In genomic region chr7:112389611-112390251, GRCm38 (mm10) we compare ENCODE assay signal across 9 mouse cellular contexts. TPM values are rescaled to one million over a fixed set of nuclear protein-coding genes. Genes with fewer than 3 reads are reported as not detected.
DNase-seq lines count a peak whose midpoint lies in the region; ATAC-seq and TF ChIP-seq lines count a peak whose summit lies in the region.
"Had no signal": no experiment of that assay in that cellular context is flagged by ENCODE, and none has a peak within 500 bp of the region (broad histone marks: within the 10 kb centered on the region; RNA-seq: fewer than 3 reads in every experiment).

No protein-coding gene starts in this region.

- H3ac ChIP-seq in myocyte (ENCODE audit: control insufficient read depth, insufficient read length), result no peak overlapping the region

- DNase-seq in hindbrain, embryonic 10.5 days (ENCODE audit: low spot score), result no peak
- no peak for DNase-seq in hindbrain, embryonic 11.5 days (ENCODE audit: low spot score)
- peak; percentile 76 for DNase-seq in embryonic facial prominence, embryonic 14.5 days (ENCODE audit: low spot score)
- no peak for DNase-seq in gastrocnemius, postnatal 10 days
- no peak for DNase-seq in heart, postnatal 4 days
- DNase-seq: kidney, adult 11 months had no signal

- H3K27ac ChIP-seq in hindbrain, embryonic 10.5 days, result peak overlapping the region; percentile 62
- no peak overlapping the region for H3K27ac ChIP-seq in hindbrain, embryonic 11.5 days (ENCODE audit: low read depth, low read length)
- H3K27ac ChIP-seq in embryonic facial prominence, embryonic 14.5 days (replicated peaks; ENCODE audit: low read depth, low read length), result peak overlapping the region; percentile 86
- peak overlapping the region; percentile 54 for H3K27ac ChIP-seq in intestine, embryonic 15.5 days

- H3K27me3 ChIP-seq in hindbrain, embryonic 10.5 days (ENCODE audit: insufficient read depth, poor library complexity, severe bottlenecking), result 0 out of 2 replicates have a peak, but pooled peaks cover 3% of the 10 kb centered on the region
- no peaks in the 10 kb centered on the region for H3K27me3 ChIP-seq in hindbrain, embryonic 11.5 days (ENCODE audit: control insufficient read depth, insufficient read depth, low read length)
- no peaks in the 10 kb centered on the region for H3K27me3 ChIP-seq in embryonic facial prominence, embryonic 14.5 days (replicated peaks; ENCODE audit: control insufficient read depth, insufficient read depth, low read length)
- H3K27me3 ChIP-seq in intestine, embryonic 15.5 days (replicated peaks), result no peaks in the 10 kb centered on the region
- H3K27me3 ChIP-seq in myocyte (ENCODE audit: control insufficient read depth, insufficient read depth, insufficient read length), result no peaks in the 10 kb centered on the region

- H3K4me3 ChIP-seq in hindbrain, embryonic 10.5 days, result no peak overlapping the region
- no peak overlapping the region for H3K4me3 ChIP-seq in hindbrain, embryonic 11.5 days (ENCODE audit: low read depth, low read length)
- H3K4me3 ChIP-seq in embryonic facial prominence, embryonic 14.5 days (ENCODE audit: low read depth, low read length), result no peak overlapping the region
- H3K4me3 ChIP-seq in intestine, embryonic 15.5 days (replicated peaks), result no peak overlapping the region
- no peak overlapping the region for H3K4me3 ChIP-seq in myocyte

- WGBS in hindbrain, embryonic 10.5 days, result 63% methylated on average over 6 of the region's 6 CpGs
- WGBS in hindbrain, embryonic 11.5 days, result 57% methylated on average over 6 of the region's 6 CpGs
- 24% methylated on average over 6 of the region's 6 CpGs for WGBS in embryonic facial prominence, embryonic 14.5 days
- WGBS in intestine, embryonic 15.5 days, result 39% methylated on average over 6 of the region's 6 CpGs

- ATAC-seq in hindbrain, embryonic 11.5 days (ENCODE audit: low FRiP score), result no peak
- ATAC-seq in embryonic facial prominence, embryonic 14.5 days (ENCODE audit: low read depth), result peak; percentile 38
- ATAC-seq in intestine, embryonic 15.5 days, result peak; percentile 60; the same call in 1 of the 2 replicates
- ATAC-seq in megakaryocyte progenitor cell, adult 5-6 weeks (replicated peaks; ENCODE audit: poor library complexity), result no peak

- peaks cover 38% of the 10 kb centered on the region for H3K4me1 ChIP-seq in hindbrain, embryonic 10.5 days (replicated peaks)
- 0 out of 2 replicates have a peak, but pooled peaks cover 6% of the 10 kb centered on the region for H3K4me1 ChIP-seq in hindbrain, embryonic 11.5 days (replicated peaks; ENCODE audit: control insufficient read depth, insufficient read depth, low read length)
- peaks cover 39% of the 10 kb centered on the region for H3K4me1 ChIP-seq in embryonic facial prominence, embryonic 14.5 days (ENCODE audit: control insufficient read depth, insufficient read depth, low read length)
- peaks cover 13% of the 10 kb centered on the region; the same call in 1 of the 2 replicates for H3K4me1 ChIP-seq in intestine, embryonic 15.5 days (replicated peaks)

- H3K9me3 ChIP-seq in hindbrain, embryonic 10.5 days, result no peaks in the 10 kb centered on the region
- no peaks in the 10 kb centered on the region for H3K9me3 ChIP-seq in hindbrain, embryonic 11.5 days (ENCODE audit: control insufficient read depth, low read length)
- no peaks in the 10 kb centered on the region for H3K9me3 ChIP-seq in embryonic facial prominence, embryonic 14.5 days (ENCODE audit: control insufficient read depth, low read length)
- H3K9me3 ChIP-seq in intestine, embryonic 15.5 days, result no peaks in the 10 kb centered on the region

- H3K79me2 ChIP-seq in myocyte (ENCODE audit: control insufficient read depth, insufficient read depth), result no peaks in the 10 kb centered on the region

- no peak for TF ChIP-seq POLR2A in myocyte (IDR thresholded peaks at IDR 0.05; ENCODE audit: insufficient read length, low read depth)

- H3K4me2 ChIP-seq in hindbrain, embryonic 11.5 days (replicated peaks; ENCODE audit: low read depth, low read length), result no peak overlapping the region
- H3K4me2 ChIP-seq in embryonic facial prominence, embryonic 14.5 days (ENCODE audit: low read depth, low read length), result peak overlapping the region; percentile 41
- H3K4me2 ChIP-seq in intestine, embryonic 15.5 days (replicated peaks), result no peak overlapping the region
- peak overlapping the region; percentile 27 for H3K4me2 ChIP-seq in myocyte (ENCODE audit: low read depth)

- H3K36me3 ChIP-seq in hindbrain, embryonic 10.5 days, result no peaks in the 10 kb centered on the region
- H3K36me3 ChIP-seq in hindbrain, embryonic 11.5 days (ENCODE audit: control insufficient read depth, insufficient read depth, low read length), result no peaks in the 10 kb centered on the region
- H3K36me3 ChIP-seq in embryonic facial prominence, embryonic 14.5 days (ENCODE audit: control insufficient read depth, insufficient read depth, low read length), result no peaks in the 10 kb centered on the region
- no peaks in the 10 kb centered on the region for H3K36me3 ChIP-seq in intestine, embryonic 15.5 days
- no peaks in the 10 kb centered on the region for H3K36me3 ChIP-seq in myocyte (ENCODE audit: control insufficient read depth, insufficient read depth)

- no peak overlapping the region for H3K9ac ChIP-seq in hindbrain, embryonic 11.5 days (ENCODE audit: low read depth, low read length)
- 0 out of 2 replicates have a peak overlapping the region, but pooled peaks have one; percentile 5 for H3K9ac ChIP-seq in embryonic facial prominence, embryonic 14.5 days (ENCODE audit: low read depth, low read length)
- H3K9ac ChIP-seq in intestine, embryonic 15.5 days, result no peak overlapping the region

TF ChIP-seq in myocyte, 11 proteins besides CTCF, POLR2A, EP300 and RAD21:
- no peak for TF ChIP-seq POLR2AphosphoS2 (IDR thresholded peaks at IDR 0.05; ENCODE audit: insufficient read length, low read depth)
- TF ChIP-seq E2F4 (IDR thresholded peaks at IDR 0.05; ENCODE audit: insufficient read depth), result no peak
- TF ChIP-seq USF1 (IDR thresholded peaks at IDR 0.05; ENCODE audit: low read depth), result no peak
- TF ChIP-seq MYOG (IDR thresholded peaks at IDR 0.05; ENCODE audit: control insufficient read depth in 1 of 3, insufficient read depth in 1 of 3, insufficient read length in 2 of 3, low read depth in 2 of 3), result no peak
- no peak for TF ChIP-seq MYOD1 (IDR thresholded peaks at IDR 0.05; ENCODE audit: control insufficient read depth in 1 of 3, insufficient read length in 2 of 3, low read depth in 2 of 3)
- no peak for TF ChIP-seq TCF3 (IDR thresholded peaks at IDR 0.05; ENCODE audit: insufficient read length, low read depth)
- no peak for TF ChIP-seq CEBPB (IDR thresholded peaks at IDR 0.05; ENCODE audit: insufficient read depth, poor library complexity, severe bottlenecking)
- no peak for TF ChIP-seq SRF (IDR thresholded peaks at IDR 0.05; ENCODE audit: control insufficient read depth, insufficient read length, low read depth)
- TF ChIP-seq TCF12 (IDR thresholded peaks at IDR 0.05; ENCODE audit: insufficient read depth, poor library complexity, severe bottlenecking), result no peak
- TF ChIP-seq MAX (IDR thresholded peaks at IDR 0.05; ENCODE audit: low read depth), result no peak
- TF ChIP-seq REST (IDR thresholded peaks at IDR 0.05; ENCODE audit: insufficient read depth, insufficient read length), result no peak
TF ChIP-seq in myocyte: peak in this region for 0.

RNA-seq across cellular contexts. Expression of gene Parva, which starts 37.6 kb away (rescaled TPM):
- polyA plus RNA-seq in hindbrain, embryonic 10.5 days (2016; fragmentation: Nextera tagmentation; extraction: Ambion mirVana), result 46.9 and 54.5 TPM in 2 replicates
- polyA plus RNA-seq in hindbrain, embryonic 11.5 days (2014; fragmentation: Nextera tagmentation; extraction: Ambion mirVana), result 47.2 TPM in 2 replicates
- polyA plus RNA-seq in embryonic facial prominence, embryonic 14.5 days (2014; fragmentation: Nextera tagmentation; extraction: Ambion mirVana), result 93.4 and 95.4 TPM in 2 replicates
- 79.8 and 90.0 TPM in 2 replicates for polyA plus RNA-seq in intestine, embryonic 15.5 days (2015; fragmentation: Nextera tagmentation; extraction: Ambion mirVana)
- polyA plus RNA-seq in myocyte (2012; fragmentation: generic; extraction: Trizol), result 78.3 TPM
- 10 to 100 TPM; 49.1 to 53.7 TPM for total RNA-seq in gastrocnemius, postnatal 10 days (2021)
- total RNA-seq in megakaryocyte progenitor cell, adult 5-6 weeks (2015), result not detected in 2 replicates
- not detected in 2 replicates for total RNA-seq in megakaryocyte progenitor cell, adult 5-6 weeks (2017)
- total RNA-seq in heart, postnatal 4 days (2021), result 100 to 1,000 TPM; 115 to 118 TPM

Comparison
In these comparisons a context has a peak if more than half of its experiments do, and no peak if none do; other contexts are left out.
1. ATAC-seq: peak in embryonic facial prominence, embryonic 14.5 days (single experiment) and intestine, embryonic 15.5 days (single experiment); none in hindbrain, embryonic 11.5 days (single experiment) and megakaryocyte progenitor cell, adult 5-6 weeks (single experiment).
2. H3K4me2 ChIP-seq: peak in embryonic facial prominence, embryonic 14.5 days (single experiment) and myocyte (single experiment); none in hindbrain, embryonic 11.5 days (single experiment) and intestine, embryonic 15.5 days (single experiment).